In the genomic region with DNA sequence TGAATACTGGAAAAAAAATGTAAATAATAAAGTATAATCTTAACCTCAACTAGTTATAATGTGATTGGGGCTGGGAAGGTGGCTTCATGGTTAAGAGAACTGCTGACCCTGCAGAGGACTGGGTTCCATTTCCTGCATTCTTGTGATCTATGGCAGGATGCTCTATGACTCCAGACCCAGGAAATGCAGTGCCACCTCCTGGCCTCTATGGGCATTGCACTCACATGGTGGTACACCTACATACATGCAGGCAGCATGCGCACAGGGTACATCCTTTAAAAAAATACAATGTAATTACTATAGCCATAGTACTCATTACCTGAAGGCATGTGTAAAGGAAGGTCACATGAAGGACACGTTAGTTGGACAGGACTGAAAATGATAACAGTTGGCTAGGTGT, we compare ENCODE assay signal across 10 mouse cellular contexts. TPM values are rescaled to one million over a fixed set of nuclear protein-coding genes. Genes with fewer than 3 reads are reported as not detected.
A peak's percentile ranks its signal among the peaks of the same experiment; 100 is the strongest.
DNase-seq lines count a peak whose midpoint lies in the region; ATAC-seq and TF ChIP-seq lines count a peak whose summit lies in the region.
"Had no signal": no experiment of that assay in that cellular context is flagged by ENCODE, and none has a peak within 500 bp of the region (broad histone marks: within the 10 kb centered on the region; RNA-seq: fewer than 3 reads in every experiment).

No protein-coding gene starts in this region.

- TF ChIP-seq CTCF in heart, postnatal 0 days (IDR thresholded peaks at IDR 0.05; ENCODE audit: low read depth): peak; percentile 44
- TF ChIP-seq CTCF in Patski (IDR thresholded peaks at IDR 0.05): peak; percentile 62
- peak; percentile 56 for TF ChIP-seq CTCF in liver, adult 2 months (IDR thresholded peaks at IDR 0.05; ENCODE audit: low read depth, low read length)

- H3K4me1 ChIP-seq in heart, postnatal 0 days (ENCODE audit: control insufficient read depth, insufficient read depth): peaks cover 25% of the 10 kb centered on the region
- peaks cover 43% of the 10 kb centered on the region for H3K4me1 ChIP-seq in heart, embryonic 12.5 days (replicated peaks)
- peaks cover 3% of the 10 kb centered on the region for H3K4me1 ChIP-seq in liver, adult 2 months (ENCODE audit: control insufficient read depth, insufficient read depth, low read length)
- peaks cover 58% of the 10 kb centered on the region for H3K4me1 ChIP-seq in forebrain, embryonic 13.5 days

- WGBS in heart, postnatal 0 days: 33% methylated on average over 2 of the region's 2 CpGs
- 47% methylated on average over 2 of the region's 2 CpGs for WGBS in heart, embryonic 12.5 days
- 43% methylated on average over 2 of the region's 2 CpGs for WGBS in liver, adult 2 months
- WGBS in forebrain, embryonic 13.5 days: 46% methylated on average over 2 of the region's 2 CpGs

- no peak for TF ChIP-seq EP300 in heart, postnatal 0 days (IDR thresholded peaks at IDR 0.05; ENCODE audit: low read depth)

- CTCF ChIA-PET in Patski (lab: Charles Lee): no interaction called here

- POLR2A ChIA-PET in Patski (lab: Charles Lee): no interaction called here

- no peak overlapping the region for H3K27ac ChIP-seq in heart, postnatal 0 days (ENCODE audit: low read depth)
- no peak overlapping the region for H3K27ac ChIP-seq in heart, embryonic 12.5 days (ENCODE audit: poor library complexity, severe bottlenecking)
- H3K27ac ChIP-seq in liver, adult 2 months (replicated peaks; ENCODE audit: insufficient read depth, low read depth, low read length): no peak overlapping the region
- H3K27ac ChIP-seq in forebrain, embryonic 13.5 days: no peak overlapping the region
- H3K27ac ChIP-seq: limb, embryonic 13.5 days; stomach, embryonic 15.5 days had no signal

- no peak for DNase-seq in heart, postnatal 0 days (ENCODE audit: low spot score)
- DNase-seq in 416B (ENCODE audit: low read depth) (peak; percentile 49), Patski (ENCODE audit: low read depth, low spot score) (no peak)
- DNase-seq in liver, adult 2 months (ENCODE audit: extremely low read depth, low read depth, low spot score): no peak
- DNase-seq in thymus, postnatal 0 days (ENCODE audit: low spot score): peak; percentile 57
- no peak for DNase-seq in urinary bladder, adult 18-20 months (ENCODE audit: low spot score in 2 of 2)

- peaks cover 3% of the 10 kb centered on the region; the same call in 1 of the 2 replicates for H3K79me2 ChIP-seq in liver, adult 2 months (ENCODE audit: control insufficient read depth, insufficient read depth, low read length)

- H3K9me3 ChIP-seq in heart, postnatal 0 days (replicated peaks; ENCODE audit: control insufficient read depth, low read length): no peaks in the 10 kb centered on the region
- H3K9me3 ChIP-seq in heart, embryonic 12.5 days (replicated peaks): no peaks in the 10 kb centered on the region
- no peaks in the 10 kb centered on the region for H3K9me3 ChIP-seq in forebrain, embryonic 13.5 days (replicated peaks)
- H3K9me3 ChIP-seq: limb, embryonic 13.5 days; stomach, embryonic 15.5 days had no signal

- no peak for ATAC-seq in heart, postnatal 0 days (ENCODE audit: insufficient read depth, low read depth)
- ATAC-seq in heart, embryonic 12.5 days (ENCODE audit: insufficient number of reproducible peaks, low FRiP score): no peak
- ATAC-seq in Patski: no peak
- ATAC-seq in forebrain, embryonic 13.5 days: no peak

- no peak for TF ChIP-seq POLR2A in liver, adult 2 months (IDR thresholded peaks at IDR 0.05; ENCODE audit: extremely low read depth, insufficient read depth, low read length)

- no peak overlapping the region for H3K4me2 ChIP-seq in heart, postnatal 0 days (ENCODE audit: low read depth, low read length)
- H3K4me2 ChIP-seq in heart, embryonic 12.5 days: no peak overlapping the region
- H3K4me2 ChIP-seq in forebrain, embryonic 13.5 days: no peak overlapping the region
- H3K4me2 ChIP-seq: limb, embryonic 13.5 days; stomach, embryonic 15.5 days had no signal

- H3K36me3 ChIP-seq in heart, postnatal 0 days (replicated peaks; ENCODE audit: control insufficient read depth, insufficient read depth, low read length): no peaks in the 10 kb centered on the region
- no peaks in the 10 kb centered on the region for H3K36me3 ChIP-seq in heart, embryonic 12.5 days
- H3K36me3 ChIP-seq in liver, adult 2 months (ENCODE audit: control insufficient read depth, insufficient read depth, low read length): no peaks in the 10 kb centered on the region
- no peaks in the 10 kb centered on the region for H3K36me3 ChIP-seq in forebrain, embryonic 13.5 days (ENCODE audit: poor library complexity, severe bottlenecking)
- H3K36me3 ChIP-seq: limb, embryonic 13.5 days; stomach, embryonic 15.5 days had no signal

- no peak overlapping the region for H3K4me3 ChIP-seq in heart, postnatal 0 days (ENCODE audit: low read depth, low read length)
- no peak overlapping the region for H3K4me3 ChIP-seq in heart, embryonic 12.5 days
- H3K4me3 ChIP-seq in liver, adult 2 months (ENCODE audit: insufficient read depth, low read depth, low read length): no peak overlapping the region
- H3K4me3 ChIP-seq in forebrain, embryonic 13.5 days: no peak overlapping the region
- H3K4me3 ChIP-seq: limb, embryonic 13.5 days; stomach, embryonic 15.5 days had no signal

- no peaks in the 10 kb centered on the region for H3K27me3 ChIP-seq in heart, postnatal 0 days (ENCODE audit: control insufficient read depth, insufficient read depth, low read length)
- H3K27me3 ChIP-seq in heart, embryonic 12.5 days (replicated peaks): no peaks in the 10 kb centered on the region
- H3K27me3 ChIP-seq in Patski: no peaks in the 10 kb centered on the region
- H3K27me3 ChIP-seq in liver, adult 2 months (ENCODE audit: control insufficient read depth, insufficient read depth, low read length): no peaks in the 10 kb centered on the region
- H3K27me3 ChIP-seq in forebrain, embryonic 13.5 days: no peaks in the 10 kb centered on the region
- H3K27me3 ChIP-seq: limb, embryonic 13.5 days; stomach, embryonic 15.5 days had no signal

- in situ Hi-C loops in Patski (cut with MboI; ENCODE audit: low pct_unique_long_range_greater_than_20kb): loop anchor here (5.0 to 25.0 kb wide), 2 partner anchors 116 to 351 kb away; no protein-coding TSS in a partner anchor

- H3K9ac ChIP-seq in heart, postnatal 0 days (replicated peaks; ENCODE audit: low read depth, low read length): no peak overlapping the region
- no peak overlapping the region for H3K9ac ChIP-seq in heart, embryonic 12.5 days
- no peak overlapping the region for H3K9ac ChIP-seq in liver, adult 2 months (ENCODE audit: low read depth, low read length)
- H3K9ac ChIP-seq in forebrain, embryonic 13.5 days: no peak overlapping the region
- H3K9ac ChIP-seq: limb, embryonic 13.5 days; stomach, embryonic 15.5 days had no signal

RNA-seq across cellular contexts. Expression of a gene that starts 8.6 kb away (rescaled TPM):
- total RNA-seq in heart, postnatal 0 days (2014; rRNA removed; ENCODE audit: low replicate concordance): not detected in 2 replicates
- polyA plus RNA-seq in heart, postnatal 0 days (2015; fragmentation: Nextera tagmentation; extraction: Ambion mirVana): not detected in 2 replicates
- polyA plus RNA-seq in heart, embryonic 12.5 days (2016; fragmentation: Nextera tagmentation; extraction: Ambion mirVana): not detected in 2 replicates
- polyA plus RNA-seq in Patski (2021): 32.0 TPM
- total RNA-seq in liver, adult 2 months (2014; rRNA removed): not detected in 2 replicates
- polyA plus RNA-seq in liver, adult 2 months (2012; rRNA removed): not detected in 2 replicates
- polyA plus RNA-seq in thymus, postnatal 0 days (2015; fragmentation: Nextera tagmentation; extraction: Ambion mirVana): 2.1 and 2.5 TPM in 2 replicates
- not detected in 2 replicates for polyA plus RNA-seq in forebrain, embryonic 13.5 days (2015; fragmentation: Nextera tagmentation; extraction: Ambion mirVana)
- polyA plus RNA-seq: limb, embryonic 13.5 days had no signal

RNA-seq across cellular contexts. Expression of a gene that starts 27.4 kb away (rescaled TPM):
- 6.8 and 9.0 TPM in 2 replicates for total RNA-seq in heart, postnatal 0 days (2014; rRNA removed; ENCODE audit: low replicate concordance)
- 25.0 and 32.0 TPM in 2 replicates for polyA plus RNA-seq in heart, postnatal 0 days (2015; fragmentation: Nextera tagmentation; extraction: Ambion mirVana)
- polyA plus RNA-seq in heart, embryonic 12.5 days (2016; fragmentation: Nextera tagmentation; extraction: Ambion mirVana): 30.5 and 33.0 TPM in 2 replicates
- 59.3 TPM for polyA plus RNA-seq in Patski (2021)
- total RNA-seq in liver, adult 2 months (2014; rRNA removed): 7.6 and 8.1 TPM in 2 replicates
- 1.6 and 1.8 TPM in 2 replicates for polyA plus RNA-seq in liver, adult 2 months (2012; rRNA removed)
- polyA plus RNA-seq in thymus, postnatal 0 days (2015; fragmentation: Nextera tagmentation; extraction: Ambion mirVana): 56.4 and 66.0 TPM in 2 replicates
- polyA plus RNA-seq in forebrain, embryonic 13.5 days (2015; fragmentation: Nextera tagmentation; extraction: Ambion mirVana): 48.7 and 50.9 TPM in 2 replicates

RNA-seq across cellular contexts. Expression of a gene that starts 52.6 kb away (rescaled TPM):
- total RNA-seq in heart, postnatal 0 days (2014; rRNA removed; ENCODE audit: low replicate concordance): 32.1 and 44.3 TPM in 2 replicates
- 31.2 and 34.8 TPM in 2 replicates for polyA plus RNA-seq in heart, postnatal 0 days (2015; fragmentation: Nextera tagmentation; extraction: Ambion mirVana)
- 40.0 and 42.7 TPM in 2 replicates for polyA plus RNA-seq in heart, embryonic 12.5 days (2016; fragmentation: Nextera tagmentation; extraction: Ambion mirVana)
- 92.8 TPM for polyA plus RNA-seq in Patski (2021)
- 16.0 and 16.1 TPM in 2 replicates for total RNA-seq in liver, adult 2 months (2014; rRNA removed)
- 11.8 and 15.7 TPM in 2 replicates for polyA plus RNA-seq in liver, adult 2 months (2012; rRNA removed)
- 40.5 and 45.0 TPM in 2 replicates for polyA plus RNA-seq in thymus, postnatal 0 days (2015; fragmentation: Nextera tagmentation; extraction: Ambion mirVana)
- polyA plus RNA-seq in forebrain, embryonic 13.5 days (2015; fragmentation: Nextera tagmentation; extraction: Ambion mirVana): 21.0 and 26.7 TPM in 2 replicates

Comparison
In these comparisons a context has a peak if more than half of its experiments do, and no peak if none do; other contexts are left out.
1. DNase-seq: peak in 416B (single experiment) and thymus, postnatal 0 days (single experiment); none in heart, postnatal 0 days (single experiment), Patski (single experiment), liver, adult 2 months (single experiment) and urinary bladder, adult 18-20 months (0 of 2).
2. Peak in every context shown above with its lines, with median percentiles within 50 percentile points of each other: CTCF ChIP-seq.